Mouse (Mus musculus) liver, embryonic 14.5 days (tissue): ENCODE data around the gene Snai1.

Experiments
- CTCF ChIP-seq: IDR thresholded peaks from 2 replicates; pipeline ENCODE4 v1.5.1; 2016; ENCODE audit warnings: antibody characterized with exemption, low read depth, control low read depth
- EP300 ChIP-seq: IDR thresholded peaks from 2 replicates; pipeline ENCODE4 v1.6.1; 2016; ENCODE audit warnings: antibody characterized with exemption, low read depth

- TF ChIP-seq CTCF (no peak), EP300 (no peak)
These were observed 49.0 kb downstream of the Snai1 start for GRCm38 (mm10) chr2:167586976-167587375.
